Mouse (Mus musculus) bone marrow, adult 2 months (tissue): ENCODE measurements around the gene Zfyve1.

Experiments used
- CTCF ChIP-seq: fragments of 200-500 bp; IDR thresholded peaks from 2 replicates; pipeline ENCODE4 v1.5.1; 2011; ENCODE audit warnings: low read length, control low read depth; ENCODE audit not compliant: control insufficient read depth, insufficient read depth
- POLR2A ChIP-seq: fragments of 200-500 bp; IDR thresholded peaks from 2 replicates; pipeline ENCODE4 v1.6.1; 2011; ENCODE audit warnings: low read depth, mild to moderate bottlenecking, control low read depth, low read length, borderline replicate concordance; ENCODE audit not compliant: control insufficient read depth

DNA sequence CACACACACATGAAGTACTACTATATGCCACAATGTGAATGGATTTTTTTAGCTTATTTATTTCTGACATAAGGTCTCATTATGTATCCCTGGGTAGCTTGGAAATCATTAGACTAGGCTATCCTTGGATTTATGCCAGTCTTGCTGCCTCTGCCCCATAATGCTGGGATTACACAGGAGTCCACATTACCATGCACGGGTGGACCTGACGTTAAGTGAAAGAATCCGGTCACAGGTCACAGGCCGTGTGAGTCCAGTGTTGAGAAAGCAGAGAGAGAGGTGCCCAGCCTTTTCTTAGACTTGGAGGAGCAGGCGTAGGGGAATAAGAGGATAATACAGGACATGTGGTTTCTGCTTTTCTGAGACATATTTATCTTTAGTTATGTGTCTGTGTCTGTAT lies 97.8 kb downstream of the Zfyve1 start:
- TF ChIP-seq POLR2A (no peak), CTCF (no peak)
